Mouse (Mus musculus): Measurements from ENCODE around the gene Zfp866. TPM values are rescaled to one million over a fixed set of nuclear protein-coding genes. Genes with fewer than 3 reads are reported as not detected.

Zfp866 gene
- total RNA-seq, 2 experiments from 2014 or later = 23.7 to 31.1 TPM

GRCm38 (mm10) chr8:69799946-69800345 lies 9.0 kb upstream of the Zfp866 start:
- intact Hi-C loops (cut with DNase I) = no loop called here
- DNase-seq (ENCODE audit: low spot score in 2 of 2) = no peak

GRCm38 (mm10) chr8:69799261-69799660 lies 8.3 kb upstream of the Zfp866 start:
- intact Hi-C loops (cut with DNase I) = no loop called here
- DNase-seq (ENCODE audit: low spot score in 2 of 2) = peak; percentile 3

DNA sequence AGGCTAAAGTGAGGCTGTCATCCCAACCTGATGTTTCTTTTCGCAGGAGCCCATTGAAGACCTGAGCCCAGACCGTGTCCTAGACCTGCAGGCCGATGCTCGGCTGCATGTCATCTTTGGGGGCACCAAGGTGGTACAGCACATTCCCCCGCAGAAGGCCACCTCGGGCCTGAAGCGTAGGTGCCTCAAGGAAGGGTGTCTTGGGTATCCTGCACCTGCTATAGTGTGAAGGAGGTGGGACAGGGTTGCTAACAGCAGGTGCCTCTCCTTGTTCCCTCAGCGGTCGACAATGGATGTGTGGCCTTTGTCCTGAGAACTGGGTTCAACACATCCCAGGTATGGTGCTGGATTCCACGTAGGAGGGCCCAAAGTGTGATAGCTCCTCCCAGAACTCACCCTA lies 6.7 kb upstream of the Zfp866 start:
- intact Hi-C loops (cut with DNase I) = no loop called here
- no peak for DNase-seq (ENCODE audit: low spot score in 2 of 2)

DNA sequence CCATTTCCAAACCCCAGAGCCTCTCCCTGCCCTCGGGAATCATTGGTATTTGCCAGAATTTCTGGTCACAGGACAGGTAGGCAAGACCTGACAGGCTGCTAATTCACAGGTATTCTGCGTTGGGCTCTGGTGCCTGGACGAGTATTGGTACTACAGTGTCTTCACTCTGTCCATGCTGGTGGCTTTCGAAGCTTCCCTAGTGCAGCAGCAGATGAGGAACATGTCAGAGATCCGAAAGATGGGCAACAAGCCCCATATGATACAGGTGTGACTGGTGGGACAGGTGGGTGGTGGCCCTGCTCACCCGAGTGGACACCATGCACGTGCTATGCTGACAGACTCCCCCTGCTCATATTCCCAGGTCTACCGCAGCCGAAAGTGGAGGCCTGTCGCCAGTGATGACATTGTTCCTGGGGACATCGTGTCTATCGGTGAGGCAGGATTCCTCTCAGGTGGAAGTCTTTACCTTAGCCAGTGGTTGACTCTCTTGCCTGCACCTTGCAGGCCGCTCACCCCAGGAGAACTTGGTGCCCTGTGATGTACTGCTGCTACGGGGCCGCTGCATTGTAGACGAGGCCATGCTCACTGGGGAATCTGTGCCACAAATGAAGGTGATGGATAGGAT lies 5.9 kb upstream of the Zfp866 start:
- DNase-seq (ENCODE audit: low spot score in 2 of 2) = peak in 1 of 2 experiments; percentile 2
- intact Hi-C loops (cut with DNase I) = no loop called here

DNA sequence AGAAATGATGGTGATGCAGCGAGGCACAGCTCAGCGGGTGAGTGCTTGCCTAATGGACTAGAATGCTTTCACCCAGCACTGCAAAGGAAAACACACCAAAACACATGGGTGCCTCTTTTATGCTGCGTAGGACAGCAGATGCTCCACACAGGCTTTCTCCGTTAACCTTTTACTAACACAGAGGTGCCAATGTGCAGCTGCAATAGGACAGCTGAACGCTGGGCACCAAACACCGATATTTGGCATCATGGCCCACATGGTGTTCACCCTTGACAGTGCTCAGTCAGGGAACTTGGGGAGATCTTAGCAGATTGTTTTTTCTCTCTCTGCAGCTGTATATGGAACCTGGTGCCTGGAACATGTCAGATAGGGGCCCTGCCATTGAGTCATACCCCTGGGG lies 3.9 kb upstream of the Zfp866 start:
- intact Hi-C loops (cut with DNase I) = no loop called here
- no peak for DNase-seq (ENCODE audit: low spot score in 2 of 2)

GRCm38 (mm10) chr8:69794096-69794495 lies 3.1 kb upstream of the Zfp866 start:
- no peak for DNase-seq (ENCODE audit: low spot score in 2 of 2)
- intact Hi-C loops (cut with DNase I) = no loop called here

DNA sequence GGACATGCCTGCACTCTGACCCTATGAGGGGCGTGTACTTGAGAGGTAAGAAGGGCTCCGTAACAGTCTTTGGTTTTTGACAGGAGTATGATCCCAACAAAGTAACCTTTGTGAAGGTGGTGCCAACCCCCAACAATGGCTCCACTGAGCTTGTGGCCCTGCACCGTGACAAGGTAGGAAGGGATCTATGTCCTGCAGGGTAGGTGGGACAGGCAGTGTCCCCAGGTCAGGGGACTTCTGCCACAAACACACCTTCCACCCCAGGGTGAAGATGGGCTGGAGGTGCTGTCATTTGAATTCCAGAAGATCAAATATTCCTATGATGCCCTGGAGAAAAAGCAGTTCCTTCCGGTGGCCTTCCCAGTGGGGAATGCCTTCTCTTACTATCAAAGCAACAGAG lies 2.7 kb upstream of the Zfp866 start:
- intact Hi-C loops (cut with DNase I) = no loop called here
- no peak for DNase-seq (ENCODE audit: low spot score in 2 of 2)

- DNase-seq (ENCODE audit: low spot score in 2 of 2) = no peak
- intact Hi-C loops (cut with DNase I) = no loop called here
Observed at GRCm38 (mm10) chr8:69791415-69792068, 564 bp upstream of the Zfp866 start.

GRCm38 (mm10) chr8:69790364-69790763 lies 614 bp downstream of the Zfp866 start:
- DNase-seq (ENCODE audit: low spot score in 2 of 2) = no peak
- intact Hi-C loops (cut with DNase I) = no loop called here

- intact Hi-C loops (cut with DNase I) = no loop called here
- no peak for DNase-seq (ENCODE audit: low spot score in 2 of 2)
Observed at GRCm38 (mm10) chr8:69789731-69790130, 1.2 kb downstream of the Zfp866 start.

DNA sequence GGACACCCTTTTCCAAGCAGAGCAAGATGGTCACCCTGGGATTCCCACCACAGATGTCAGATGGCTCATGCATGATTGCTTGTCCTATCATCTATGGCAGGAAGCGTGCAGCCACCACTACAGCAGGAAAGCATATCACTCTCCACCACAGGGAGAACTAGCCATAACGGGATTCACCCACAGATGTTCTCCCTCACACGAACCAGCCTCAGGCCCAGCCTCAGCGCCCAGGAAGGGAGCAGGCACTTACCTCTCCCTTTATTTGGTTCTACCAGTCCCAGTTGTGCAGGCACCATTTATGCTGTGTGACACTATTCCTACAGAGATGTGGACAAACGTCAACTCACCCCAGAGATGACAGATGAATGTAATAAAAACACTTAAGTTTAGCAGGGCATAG lies 1.9 kb downstream of the Zfp866 start:
- no peak for DNase-seq (ENCODE audit: low spot score in 2 of 2)
- intact Hi-C loops (cut with DNase I) = no loop called here

- no peak for DNase-seq (ENCODE audit: low spot score in 2 of 2)
- intact Hi-C loops (cut with DNase I) = no loop called here
Observed at GRCm38 (mm10) chr8:69777111-69777510, 13.9 kb downstream of the Zfp866 start.

GRCm38 (mm10) chr8:69775149-69775534 lies 15.8 kb downstream of the Zfp866 start:
- no peak for DNase-seq (ENCODE audit: low spot score in 2 of 2)
- intact Hi-C loops (cut with DNase I) = no loop called here

- intact Hi-C loops (cut with DNase I) = no loop called here
- DNase-seq (ENCODE audit: low spot score in 2 of 2) = peak; percentile 91
Observed at GRCm38 (mm10) chr8:69774503-69775148, 16.4 kb downstream of the Zfp866 start, which contains the start of gene Gm20422. Gm20422 (minus strand) TSS chr8:69774886.

- intact Hi-C loops (cut with DNase I) = no loop called here
Observed at GRCm38 (mm10) chr8:69772106-69772505, 18.9 kb downstream of the Zfp866 start.

DNA sequence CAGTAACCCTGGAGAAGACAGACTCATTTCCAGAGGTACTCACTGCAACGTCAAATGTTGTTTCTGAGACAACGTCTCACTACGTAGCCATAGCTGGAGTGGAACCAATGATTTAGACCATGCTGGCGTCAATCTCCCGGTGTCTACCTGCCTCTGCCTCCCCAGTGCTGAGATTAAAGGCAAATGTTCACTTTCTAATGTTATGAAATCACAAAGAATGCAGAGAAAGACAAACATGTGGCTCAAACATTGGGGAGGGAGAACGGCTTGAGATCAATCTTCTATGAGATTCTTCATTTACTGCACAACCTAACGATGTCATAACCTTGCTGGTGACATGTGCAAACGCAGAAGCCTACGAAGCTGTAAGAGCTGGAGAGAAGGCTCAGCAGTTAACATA lies 19.8 kb downstream of the Zfp866 start:
- no peak for DNase-seq (ENCODE audit: low spot score in 2 of 2)

More at GRCm38 (mm10) chr8:69772106-69772505, 18.9 kb downstream of the Zfp866 start:
- no peak for DNase-seq (ENCODE audit: low spot score in 2 of 2)

DNA sequence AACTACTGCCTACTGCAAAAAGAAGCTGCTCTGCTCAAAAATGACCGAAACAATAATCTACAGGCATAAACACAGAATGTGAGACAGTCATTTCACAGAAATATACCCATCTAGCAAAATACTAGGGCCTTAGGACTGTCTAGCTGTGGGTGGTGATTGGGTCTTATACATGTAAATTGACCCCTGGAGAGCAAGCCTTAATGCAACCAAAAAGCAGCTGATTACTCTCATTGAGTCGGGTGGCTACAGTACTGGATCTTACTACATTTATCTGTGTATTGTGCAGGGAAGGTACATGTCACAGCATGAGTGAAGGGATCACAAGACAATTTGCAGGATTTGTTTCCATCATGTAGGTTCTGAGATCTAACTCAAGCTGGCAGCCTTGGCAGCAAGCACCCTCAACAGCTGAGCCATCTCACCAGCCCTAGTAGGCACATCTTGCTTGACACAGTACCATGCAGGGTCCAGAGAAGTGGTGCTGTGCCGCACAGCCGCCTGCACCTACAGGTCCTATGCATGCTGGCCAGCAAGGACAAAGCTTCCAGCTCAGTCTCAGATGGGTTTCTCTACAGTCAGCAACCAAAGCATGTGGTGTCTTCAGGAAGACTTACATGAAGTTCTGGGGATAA lies 29.0 kb downstream of the Zfp866 start:
- no peak for DNase-seq (ENCODE audit: low spot score in 2 of 2)
- intact Hi-C loops (cut with DNase I) = no loop called here

More for the DNA sequence above, 19.8 kb downstream of the Zfp866 start:
- intact Hi-C loops (cut with DNase I) = no loop called here

GRCm38 (mm10) chr8:69758316-69758715 lies 32.7 kb downstream of the Zfp866 start:
- no peak for DNase-seq (ENCODE audit: low spot score in 2 of 2)
- intact Hi-C loops (cut with DNase I) = no loop called here

DNA sequence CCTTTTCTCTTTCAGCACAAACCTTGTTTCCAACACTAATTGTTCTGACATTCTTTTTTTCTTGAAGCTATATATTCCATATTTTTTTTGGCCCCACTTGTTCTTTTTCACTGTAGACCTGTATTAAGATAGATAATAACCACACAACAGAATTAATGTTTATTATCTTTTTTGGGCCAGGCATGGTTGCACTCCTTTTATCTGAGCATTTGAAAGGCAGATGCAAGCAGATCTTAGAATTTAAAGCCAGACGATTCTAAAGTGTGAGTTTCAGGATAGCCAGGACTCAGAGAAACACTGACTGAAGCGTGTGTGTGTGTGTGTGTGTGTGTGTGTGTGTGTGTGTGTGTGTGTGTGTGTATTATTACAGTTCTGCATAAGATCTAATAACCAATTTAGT lies 38.5 kb downstream of the Zfp866 start:
- intact Hi-C loops (cut with DNase I) = loop anchor here (5.0 kb wide), 1 partner anchor 35 kb away; no protein-coding TSS in a partner anchor

More for the DNA sequence above, 38.5 kb downstream of the Zfp866 start:
- no peak for DNase-seq (ENCODE audit: low spot score in 2 of 2)
